In the genomic region with DNA sequence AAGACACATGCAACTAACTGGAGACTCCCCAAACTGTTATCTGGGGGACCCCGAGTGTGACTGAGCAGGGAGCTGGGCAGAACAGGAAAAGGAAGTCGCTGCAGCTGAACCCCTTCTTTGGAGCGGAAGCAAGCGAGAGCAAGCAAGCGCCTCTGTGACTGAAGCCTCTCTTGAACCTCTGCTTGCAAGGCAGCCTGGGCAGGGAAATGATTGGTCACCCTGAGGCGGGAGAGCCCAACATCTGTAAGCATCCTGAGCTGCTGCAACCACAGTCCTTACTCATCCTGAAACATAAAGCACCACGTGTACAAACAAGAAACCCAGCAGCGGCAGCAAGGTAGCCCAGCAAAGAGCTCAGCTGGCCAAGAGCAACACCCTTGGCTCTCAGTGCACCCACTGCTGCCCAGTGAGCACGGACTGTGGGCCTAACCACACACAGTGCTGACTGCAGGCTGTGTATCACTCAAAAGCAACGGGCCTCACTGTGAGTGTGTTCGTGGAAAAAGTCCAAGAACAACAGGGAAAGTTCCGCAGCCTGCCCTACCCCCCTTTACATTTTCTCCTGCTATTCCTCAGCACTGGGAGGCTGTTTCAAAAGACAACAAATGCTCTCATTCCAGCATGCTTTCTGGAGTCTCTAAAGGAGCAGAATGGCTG, we compare ENCODE assay signal across 8 mouse cellular contexts.
DNase-seq lines count a peak whose midpoint lies in the region; ATAC-seq and TF ChIP-seq lines count a peak whose summit lies in the region.

No protein-coding gene starts in this region.

- intact Hi-C loops in gastrocnemius, adult 2 months (cut with DNase I), result no loop called here

- H3K27me3 ChIP-seq in heart, embryonic 16.5 days (ENCODE audit: control insufficient read depth, insufficient read depth, low read length), result no peaks in the 10 kb centered on the region
- no peaks in the 10 kb centered on the region for H3K27me3 ChIP-seq in limb, embryonic 12.5 days
- H3K27me3 ChIP-seq in myocyte (ENCODE audit: control insufficient read depth, insufficient read depth, insufficient read length), result no peaks in the 10 kb centered on the region

- peak overlapping the region; percentile 35 for H3K9ac ChIP-seq in heart, embryonic 16.5 days (ENCODE audit: low read length)
- no peak overlapping the region for H3K9ac ChIP-seq in limb, embryonic 12.5 days (replicated peaks)

- peak overlapping the region; percentile 28; the same call in 1 of the 2 replicates for H3K27ac ChIP-seq in gastrocnemius, adult 2 months
- H3K27ac ChIP-seq in heart, embryonic 16.5 days (ENCODE audit: low read length), result peak overlapping the region; percentile 79
- peak overlapping the region; percentile 79 for H3K27ac ChIP-seq in limb, embryonic 12.5 days

- peaks cover 26% of the 10 kb centered on the region for H3K4me1 ChIP-seq in heart, embryonic 16.5 days (ENCODE audit: control insufficient read depth, insufficient read depth, low read length)
- peaks cover 15% of the 10 kb centered on the region for H3K4me1 ChIP-seq in limb, embryonic 12.5 days (replicated peaks)

- H3K79me2 ChIP-seq in myocyte (ENCODE audit: control insufficient read depth, insufficient read depth), result no peaks in the 10 kb centered on the region

- no peaks in the 10 kb centered on the region for H3K9me3 ChIP-seq in heart, embryonic 16.5 days (replicated peaks; ENCODE audit: control insufficient read depth, low read length)
- H3K9me3 ChIP-seq in limb, embryonic 12.5 days, result no peaks in the 10 kb centered on the region

- no peak for TF ChIP-seq POLR2A in myocyte (IDR thresholded peaks at IDR 0.05; ENCODE audit: insufficient read length, low read depth)

- 32% methylated on average over 12 of the region's 12 CpGs for WGBS in heart, embryonic 16.5 days
- 57% methylated on average over 12 of the region's 12 CpGs for WGBS in limb, embryonic 12.5 days

- no peak for TF ChIP-seq CTCF in gastrocnemius, adult 2 months (IDR thresholded peaks at IDR 0.05)

- peak overlapping the region; percentile 25 for H3K4me2 ChIP-seq in heart, embryonic 16.5 days (ENCODE audit: low read depth, low read length)
- H3K4me2 ChIP-seq in limb, embryonic 12.5 days, result no peak overlapping the region
- H3K4me2 ChIP-seq in myocyte (ENCODE audit: low read depth), result peak overlapping the region; percentile 70

- ATAC-seq in heart, embryonic 16.5 days (replicated peaks; ENCODE audit: extremely low read depth, insufficient read depth, low FRiP score), result peak; percentile 79
- peak; percentile 56; the same call in 1 of the 2 replicates for ATAC-seq in limb, embryonic 12.5 days (ENCODE audit: insufficient number of reproducible peaks, insufficient read depth, low FRiP score, low TSS enrichment, low read depth)

- H3ac ChIP-seq in myocyte (ENCODE audit: control insufficient read depth, insufficient read length), result no peak overlapping the region

- DNase-seq in gastrocnemius, adult 2 months, result peak; percentile 43
- DNase-seq in gastrocnemius, adult 8-10 months (ENCODE audit: low spot score in 2 of 2), result no peak
- DNase-seq in embryo, embryonic 9.5 days (ENCODE audit: extremely low spot score), result peak; percentile 32
- no peak for DNase-seq in cerebellum, adult 9-10 months
- DNase-seq in cerebellum, adult 11-12 months, result no peak

- H3K4me3 ChIP-seq in gastrocnemius, adult 2 months, result no peak overlapping the region
- H3K4me3 ChIP-seq in heart, embryonic 16.5 days (ENCODE audit: low read length), result no peak overlapping the region
- H3K4me3 ChIP-seq in limb, embryonic 12.5 days (replicated peaks), result no peak overlapping the region
- H3K4me3 ChIP-seq in myocyte, result no peak overlapping the region

- no peaks in the 10 kb centered on the region for H3K36me3 ChIP-seq in heart, embryonic 16.5 days (ENCODE audit: control insufficient read depth, insufficient read depth)
- no peaks in the 10 kb centered on the region for H3K36me3 ChIP-seq in limb, embryonic 12.5 days
- H3K36me3 ChIP-seq in myocyte (ENCODE audit: control insufficient read depth, insufficient read depth), result no peaks in the 10 kb centered on the region

TF ChIP-seq in myocyte, 11 proteins besides CTCF, POLR2A, EP300 and RAD21:
- no peak for TF ChIP-seq TCF3 (IDR thresholded peaks at IDR 0.05; ENCODE audit: insufficient read length, low read depth)
- no peak for TF ChIP-seq POLR2AphosphoS2 (IDR thresholded peaks at IDR 0.05; ENCODE audit: insufficient read length, low read depth)
- no peak for TF ChIP-seq SRF (IDR thresholded peaks at IDR 0.05; ENCODE audit: control insufficient read depth, insufficient read length, low read depth)
- TF ChIP-seq E2F4 (IDR thresholded peaks at IDR 0.05; ENCODE audit: insufficient read depth), result no peak
- peak; percentile 89 for TF ChIP-seq USF1 (IDR thresholded peaks at IDR 0.05; ENCODE audit: low read depth)
- no peak for TF ChIP-seq MAX (IDR thresholded peaks at IDR 0.05; ENCODE audit: low read depth)
- TF ChIP-seq TCF12 (IDR thresholded peaks at IDR 0.05; ENCODE audit: insufficient read depth, poor library complexity, severe bottlenecking), result peak; percentile 37
- TF ChIP-seq CEBPB (IDR thresholded peaks at IDR 0.05; ENCODE audit: insufficient read depth, poor library complexity, severe bottlenecking), result peak; percentile 46
- TF ChIP-seq REST (IDR thresholded peaks at IDR 0.05; ENCODE audit: insufficient read depth, insufficient read length), result no peak
- peak in 1 of 3 experiments; percentile 57 for TF ChIP-seq MYOD1 (IDR thresholded peaks at IDR 0.05; ENCODE audit: control insufficient read depth in 1 of 3, insufficient read length in 2 of 3, low read depth in 2 of 3)
- TF ChIP-seq MYOG (IDR thresholded peaks at IDR 0.05; ENCODE audit: control insufficient read depth in 1 of 3, insufficient read depth in 1 of 3, insufficient read length in 2 of 3, low read depth in 2 of 3), result no peak

Comparison
In these comparisons a context has a peak if more than half of its experiments do, and no peak if none do; other contexts are left out.
1. DNase-seq: peak in gastrocnemius, adult 2 months (single experiment) and embryo, embryonic 9.5 days (single experiment); none in gastrocnemius, adult 8-10 months (0 of 2), cerebellum, adult 9-10 months (single experiment) and cerebellum, adult 11-12 months (single experiment).
2. H3K27ac ChIP-seq: peak in every context shown above with its lines; median percentile 79 in heart, embryonic 16.5 days; 79 in limb, embryonic 12.5 days; 28 in gastrocnemius, adult 2 months.